ENCODE assay signal across 9 mouse cellular contexts in genomic region chr12:117385072-117385666, GRCm38 (mm10).
DNase-seq lines count a peak whose midpoint lies in the region; ATAC-seq and TF ChIP-seq lines count a peak whose summit lies in the region.
"Had no signal": no experiment of that assay in that cellular context is flagged by ENCODE, and none has a peak within 500 bp of the region (broad histone marks: within the 10 kb centered on the region; RNA-seq: fewer than 3 reads in every experiment).

No protein-coding gene starts in this region.

- no peaks in the 10 kb centered on the region for H3K79me2 ChIP-seq in MEL (ENCODE audit: control insufficient read depth, insufficient read depth, low read length, poor library complexity)

- ATAC-seq in forebrain, postnatal 0 days: peak; percentile 83
- peak; percentile 69 for ATAC-seq in hindbrain, embryonic 13.5 days (ENCODE audit: low FRiP score)

- H3K4me1 ChIP-seq in MEL (ENCODE audit: control insufficient read depth in 1 of 2, insufficient read depth in 2 of 2, low read length in 2 of 2): no peaks in the 10 kb centered on the region
- H3K4me1 ChIP-seq in forebrain, postnatal 0 days (ENCODE audit: insufficient read depth): no peaks in the 10 kb centered on the region
- no peaks in the 10 kb centered on the region for H3K4me1 ChIP-seq in hindbrain, embryonic 13.5 days (replicated peaks)
- H3K4me1 ChIP-seq: limb, embryonic 15.5 days had no signal

- H3K4me3 ChIP-seq in MEL (ENCODE audit: control insufficient read depth in 1 of 2, insufficient read depth in 1 of 2, low read depth in 2 of 2, low read length in 2 of 2): no peak overlapping the region
- no peak overlapping the region for H3K4me3 ChIP-seq in forebrain, postnatal 0 days (ENCODE audit: low read depth, low read length)
- no peak overlapping the region for H3K4me3 ChIP-seq in hindbrain, embryonic 13.5 days
- H3K4me3 ChIP-seq: limb, embryonic 15.5 days had no signal

- peak; percentile 84 for DNase-seq in MEL (ENCODE audit: low read depth, low spot score)
- DNase-seq in cerebellum, adult 11 months: peak; percentile 46
- peak; percentile 94 for DNase-seq in forebrain, postnatal 0 days
- DNase-seq in layer of hippocampus, postnatal 14 days (ENCODE audit: low spot score in 2 of 2): peak; percentile 70 to 83
- peak; percentile 89 for DNase-seq in lung, postnatal 14 days
- DNase-seq in retina, postnatal 1 day: peak; percentile 88
- DNase-seq in thymus, postnatal 36 days: peak; percentile 73 to 79

- 10% methylated on average over 6 of the region's 6 CpGs for WGBS in forebrain, postnatal 0 days
- 12% methylated on average over 6 of the region's 6 CpGs for WGBS in hindbrain, embryonic 13.5 days

- TF ChIP-seq EP300 in MEL (IDR thresholded peaks at IDR 0.05; ENCODE audit: low read depth in 1 of 2, low read length in 2 of 2): no peak

- TF ChIP-seq CTCF in MEL (IDR thresholded peaks at IDR 0.05 in 2 of 3, conservative IDR thresholded peaks at IDR 0.05 in 1 of 3; ENCODE audit: control insufficient read depth in 1 of 3, insufficient read depth in 1 of 3, low read depth in 2 of 3, low read length in 3 of 3, poor library complexity in 1 of 3, severe bottlenecking in 1 of 3): peak; percentile 70 to 88 (median 77)
- TF ChIP-seq CTCF in forebrain, postnatal 0 days (IDR thresholded peaks at IDR 0.05; ENCODE audit: low read depth): peak; percentile 98

- no peak overlapping the region for H3K9ac ChIP-seq in MEL (ENCODE audit: control insufficient read depth, low read depth, low read length, poor library complexity, severe bottlenecking)
- H3K9ac ChIP-seq in forebrain, postnatal 0 days: no peak overlapping the region
- H3K9ac ChIP-seq in hindbrain, embryonic 13.5 days: no peak overlapping the region
- H3K9ac ChIP-seq: limb, embryonic 15.5 days had no signal

- H3K9me3 ChIP-seq in MEL (replicated peaks; ENCODE audit: insufficient read depth, low read length): no peaks in the 10 kb centered on the region
- H3K9me3 ChIP-seq in forebrain, postnatal 0 days (ENCODE audit: low read length): no peaks in the 10 kb centered on the region
- H3K9me3 ChIP-seq in hindbrain, embryonic 13.5 days: no peaks in the 10 kb centered on the region
- H3K9me3 ChIP-seq: limb, embryonic 15.5 days had no signal

- no peak for TF ChIP-seq POLR2A in MEL (IDR thresholded peaks at IDR 0.05; ENCODE audit: control insufficient read depth in 1 of 2, insufficient read depth in 1 of 2, low read depth in 1 of 2, low read length in 2 of 2, poor library complexity in 1 of 2)

- H3K27me3 ChIP-seq in MEL (ENCODE audit: control insufficient read depth in 1 of 2, insufficient read depth in 2 of 2, low read length in 2 of 2): no peaks in the 10 kb centered on the region
- peaks cover 5% of the 10 kb centered on the region; the same call in 1 of the 2 replicates for H3K27me3 ChIP-seq in forebrain, postnatal 0 days (ENCODE audit: insufficient read depth, low read length)
- 0 out of 2 replicates have a peak, but pooled peaks cover 18% of the 10 kb centered on the region for H3K27me3 ChIP-seq in hindbrain, embryonic 13.5 days
- H3K27me3 ChIP-seq: limb, embryonic 15.5 days had no signal

- H3K27ac ChIP-seq in MEL (ENCODE audit: control insufficient read depth, low read depth, low read length): no peak overlapping the region
- no peak overlapping the region for H3K27ac ChIP-seq in forebrain, postnatal 0 days (ENCODE audit: low read depth, low read length)
- H3K27ac ChIP-seq in hindbrain, embryonic 13.5 days: no peak overlapping the region
- H3K27ac ChIP-seq: limb, embryonic 15.5 days had no signal

- H3K36me3 ChIP-seq in MEL (ENCODE audit: control insufficient read depth in 1 of 2, insufficient read depth in 2 of 2, low read length in 2 of 2): no peaks in the 10 kb centered on the region
- H3K36me3 ChIP-seq in forebrain, postnatal 0 days (ENCODE audit: insufficient read depth): no peaks in the 10 kb centered on the region
- H3K36me3 ChIP-seq in hindbrain, embryonic 13.5 days: no peaks in the 10 kb centered on the region
- H3K36me3 ChIP-seq: limb, embryonic 15.5 days had no signal

- peak; percentile 79 for TF ChIP-seq RAD21 in MEL (IDR thresholded peaks at IDR 0.05; ENCODE audit: low read depth, low read length)

- no peak overlapping the region for H3K4me2 ChIP-seq in forebrain, postnatal 0 days (ENCODE audit: low read depth)
- H3K4me2 ChIP-seq in hindbrain, embryonic 13.5 days: no peak overlapping the region
- H3K4me2 ChIP-seq: limb, embryonic 15.5 days had no signal

TF ChIP-seq in MEL, 35 proteins besides CTCF, POLR2A, EP300 and RAD21:
- peak; percentile 67 for TF ChIP-seq ZC3H11A (IDR thresholded peaks at IDR 0.05; ENCODE audit: low read depth, low read length)
- no peak for TF ChIP-seq ZKSCAN1 (IDR thresholded peaks at IDR 0.05; ENCODE audit: low read depth, low read length)
- peak; percentile 71 for TF ChIP-seq SMC3 (IDR thresholded peaks at IDR 0.05; ENCODE audit: low read depth, low read length)
- peak; percentile 88 for TF ChIP-seq ZNF384 (IDR thresholded peaks at IDR 0.05; ENCODE audit: low read depth, low read length)
